Mouse (Mus musculus) liver, embryonic 11.5 days (tissue): Measurements from ENCODE around the gene Syn3. TPM values are rescaled to one million over a fixed set of nuclear protein-coding genes. Genes with fewer than 3 reads are reported as not detected.

Experiments
- ATAC-seq: fragments of 200-750 bp; cut with Nextera tagmentation; replicated peaks from 2 replicates; pipeline ENCODE4 v1.8.0; 2017; ENCODE audit warnings: moderate number of reproducible peaks, mild to moderate bottlenecking, moderate TSS enrichment, moderate library complexity; ENCODE audit not compliant: low FRiP score
- DNase-seq: peaks from one replicate; pipeline ENCODE4 v3.0.0-alpha.2; 2017; ENCODE audit warnings: low spot score
- H3K27ac ChIP-seq: fragments of 300-500 bp; sonication (generic); 2 replicates; pipeline ENCODE4 v1.5.1; 2014; ENCODE audit warnings: mild to moderate bottlenecking, low read depth, low read length, control low read depth
- H3K27me3 ChIP-seq: fragments of 300-500 bp; sonication (generic); replicated peaks from 2 replicates; pipeline ENCODE4 v1.6.1; 2014; ENCODE audit warnings: low read length, mixed read lengths; ENCODE audit not compliant: control insufficient read depth, insufficient read depth
- H3K36me3 ChIP-seq: fragments of 300-500 bp; sonication (generic); 2 replicates; pipeline ENCODE4 v1.6.1; 2014; ENCODE audit warnings: mild to moderate bottlenecking, low read length, moderate library complexity, mixed read lengths; ENCODE audit not compliant: control insufficient read depth, insufficient read depth
- H3K4me1 ChIP-seq: fragments of 300-500 bp; sonication (generic); replicated peaks from 2 replicates; pipeline ENCODE4 v1.6.1; 2014; ENCODE audit warnings: low read length, mixed read lengths; ENCODE audit not compliant: control insufficient read depth, insufficient read depth
- H3K4me2 ChIP-seq: fragments of 300-500 bp; sonication (generic); 2 replicates; pipeline ENCODE4 v1.6.1; 2014; ENCODE audit warnings: mild to moderate bottlenecking, control low read depth, moderate library complexity
- H3K4me3 ChIP-seq: fragments of 300-500 bp; sonication (generic); 2 replicates; pipeline ENCODE4 v1.5.1; 2014; ENCODE audit warnings: low read depth, low read length, control low read depth
- H3K9ac ChIP-seq: fragments of 300-500 bp; sonication (generic); 2 replicates; pipeline ENCODE4 v1.6.1; 2014; ENCODE audit warnings: low read depth, low read length, control low read depth
- H3K9me3 ChIP-seq: fragments of 300-500 bp; sonication (generic); 2 replicates; pipeline ENCODE4 v1.6.1; 2016; ENCODE audit warnings: low read length, inconsistent platforms, mixed read lengths; ENCODE audit not compliant: control insufficient read depth
- WGBS: fragments of 180-500 bp; shearing (Covaris S2); extraction: QIAGEN DNeasy Blood & Tissue Kit; methylation state at CpG from one replicate; pipeline ENCODE4 v1.1.7; 2014; 5-methylcytosine and 5-hydroxymethylcytosine counted together
- polyA plus RNA-seq: library from polyadenylated mRNA; unstranded; fragments of >200 nt; fragmentation: Nextera tagmentation; extraction: Ambion mirVana; gene quantifications from 2 replicates; pipeline ENCODE4 v1.2.1, GENCODE M21; 2014

Syn3 gene
- polyA plus RNA-seq, 1 experiment from 2014 or later = 0.58 TPM

DNA sequence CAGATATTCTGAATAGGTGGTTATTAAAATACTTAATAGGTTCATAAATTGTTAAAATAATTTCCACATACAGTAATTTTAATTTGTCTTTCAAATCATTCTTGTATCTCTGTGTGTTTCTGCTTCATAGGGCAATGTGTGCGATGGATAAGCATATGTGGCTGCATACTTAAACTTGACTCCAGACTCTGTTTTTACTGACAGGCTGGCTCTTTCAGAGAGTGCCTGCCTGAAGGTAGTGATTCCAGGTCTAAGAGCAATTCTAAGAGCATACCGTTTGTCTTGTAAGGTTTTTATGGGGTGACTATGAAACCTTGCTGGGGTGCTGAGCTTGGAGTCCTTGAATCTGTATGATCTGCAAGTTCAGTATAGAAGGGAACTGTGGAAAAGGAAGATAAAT, 472.8 kb downstream of the Syn3 start:
- ATAC-seq (no peak), DNase-seq (no peak)
- no peaks in the 10 kb centered on the region for H3K9me3 ChIP-seq
- H3K27me3 ChIP-seq = no peaks in the 10 kb centered on the region
- peaks cover 12% of the 10 kb centered on the region for H3K4me1 ChIP-seq
- peak overlapping the region; percentile 84 for H3K27ac ChIP-seq
- H3K4me2 ChIP-seq = peak overlapping the region; percentile 50
- 0 out of 2 replicates have a peak overlapping the region, but pooled peaks have one; percentile 12 for H3K4me3 ChIP-seq
- 65% methylated on average over 2 of the region's 2 CpGs for WGBS
- no peak overlapping the region for H3K9ac ChIP-seq
- peaks cover 13% of the 10 kb centered on the region; the same call in 1 of the 2 replicates for H3K36me3 ChIP-seq

- Histone ChIP-seq H3K9ac (peak overlapping the region; percentile 93), H3K4me2 (peak overlapping the region; percentile 66), H3K27ac (peak overlapping the region; percentile 89), H3K27me3 (no peaks in the 10 kb centered on the region), H3K9me3 (no peaks in the 10 kb centered on the region), H3K4me1 (peaks cover 12% of the 10 kb centered on the region), H3K36me3 (0 out of 2 replicates have a peak, but pooled peaks cover 5% of the 10 kb centered on the region), H3K4me3 (peak overlapping the region; percentile 90)
- DNase-seq = no peak
- ATAC-seq = no peak
Observed at GRCm38 (mm10) chr10:86023149-86023548, 475.5 kb downstream of the Syn3 start.

- Histone ChIP-seq H3K9me3 (no peaks in the 10 kb centered on the region), H3K27ac (peak overlapping the region; percentile 89), H3K9ac (peak overlapping the region; percentile 93), H3K4me3 (peak overlapping the region; percentile 90), H3K4me1 (peaks cover 12% of the 10 kb centered on the region), H3K4me2 (peak overlapping the region; percentile 66), H3K27me3 (no peaks in the 10 kb centered on the region), H3K36me3 (0 out of 2 replicates have a peak, but pooled peaks cover 5% of the 10 kb centered on the region)
- DNase-seq = no peak
- ATAC-seq = 0 out of 2 replicates have a peak, but pooled peaks have one; percentile 22
- 4% methylated on average over 6 of the region's 6 CpGs for WGBS
Observed at GRCm38 (mm10) chr10:86022474-86022816, 476.3 kb downstream of the Syn3 start.

GRCm38 (mm10) chr10:86021749-86022473, 476.8 kb downstream of the Syn3 start, which contains the start of gene Fbxo7:
Fbxo7 (plus strand) TSS chr10:86021972.
- no peaks in the 10 kb centered on the region for H3K27me3 ChIP-seq
- under 1% methylated on average over 82 of the region's 82 CpGs for WGBS
- peak within 1 kb of the TSS; percentile 90 for H3K4me3 ChIP-seq
- 0 out of 2 replicates have a peak, but pooled peaks cover 5% of the 10 kb centered on the region for H3K36me3 ChIP-seq
- ATAC-seq (peak; percentile 87), DNase-seq (peak; percentile 89)
- peak within 1 kb of the TSS; percentile 89 for H3K27ac ChIP-seq
- H3K4me1 ChIP-seq = peaks cover 12% of the 10 kb centered on the region
- peak within 1 kb of the TSS; percentile 66 for H3K4me2 ChIP-seq
- H3K9ac ChIP-seq = peak within 1 kb of the TSS; percentile 93
- H3K9me3 ChIP-seq = no peaks in the 10 kb centered on the region

DNA sequence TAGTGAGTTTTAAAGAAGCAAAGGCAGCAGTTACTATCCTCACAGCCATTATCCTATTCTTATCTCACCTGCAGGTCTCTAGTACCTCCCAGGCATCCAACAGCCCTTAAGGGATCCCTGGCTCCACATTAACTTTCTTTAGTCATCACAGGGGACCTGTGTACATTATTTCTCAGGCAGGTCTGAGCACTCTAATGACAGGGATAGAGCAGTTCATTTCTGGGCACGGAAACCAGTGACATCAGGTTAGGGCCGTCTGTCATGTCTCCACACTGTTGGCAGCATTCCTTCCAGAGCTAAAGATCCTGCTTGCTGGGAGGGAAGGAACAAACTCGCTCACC, 477.3 kb downstream of the Syn3 start:
- DNase-seq (no peak), ATAC-seq (peak; percentile 27)
- 0% methylated on average over 3 of the region's 3 CpGs for WGBS
- Histone ChIP-seq H3K4me1 (peaks cover 12% of the 10 kb centered on the region), H3K27ac (0 out of 2 replicates have a peak overlapping the region, but pooled peaks have one; percentile 89), H3K4me3 (peak overlapping the region; percentile 90), H3K9ac (peak overlapping the region; percentile 93), H3K4me2 (peak overlapping the region; percentile 58), H3K36me3 (0 out of 2 replicates have a peak, but pooled peaks cover 5% of the 10 kb centered on the region), H3K9me3 (no peaks in the 10 kb centered on the region), H3K27me3 (no peaks in the 10 kb centered on the region)

DNA sequence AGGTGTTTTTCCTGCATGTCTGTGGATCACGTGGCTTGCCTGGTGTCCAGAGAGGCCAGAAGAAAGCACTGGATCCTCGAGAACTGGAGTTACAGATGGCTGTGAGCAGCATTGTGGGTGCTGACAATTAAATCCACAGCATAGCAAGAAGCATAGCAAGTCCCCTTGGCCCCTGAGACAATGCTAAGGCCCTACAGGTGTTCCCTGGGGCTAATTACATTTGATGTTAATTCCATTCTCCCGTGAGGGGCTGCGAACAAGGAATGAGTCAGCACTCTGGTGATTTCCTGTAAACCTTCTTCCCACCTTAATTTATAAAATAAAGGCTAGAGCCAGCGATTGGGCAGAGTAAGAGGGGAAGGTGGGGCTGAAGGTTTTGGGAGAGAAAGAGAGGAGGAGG, 479.9 kb downstream of the Syn3 start:
- DNase-seq = no peak
- H3K36me3 ChIP-seq = no peaks in the 10 kb centered on the region
- no peak overlapping the region for H3K4me3 ChIP-seq
- H3K4me2 ChIP-seq = no peak overlapping the region
- no peaks in the 10 kb centered on the region; the same call in 1 of the 2 replicates for H3K4me1 ChIP-seq
- no peak overlapping the region for H3K27ac ChIP-seq
- no peaks in the 10 kb centered on the region for H3K27me3 ChIP-seq
- WGBS = 33% methylated on average over 5 of the region's 5 CpGs
- no peak for ATAC-seq
- no peak overlapping the region for H3K9ac ChIP-seq
- no peaks in the 10 kb centered on the region for H3K9me3 ChIP-seq

DNA sequence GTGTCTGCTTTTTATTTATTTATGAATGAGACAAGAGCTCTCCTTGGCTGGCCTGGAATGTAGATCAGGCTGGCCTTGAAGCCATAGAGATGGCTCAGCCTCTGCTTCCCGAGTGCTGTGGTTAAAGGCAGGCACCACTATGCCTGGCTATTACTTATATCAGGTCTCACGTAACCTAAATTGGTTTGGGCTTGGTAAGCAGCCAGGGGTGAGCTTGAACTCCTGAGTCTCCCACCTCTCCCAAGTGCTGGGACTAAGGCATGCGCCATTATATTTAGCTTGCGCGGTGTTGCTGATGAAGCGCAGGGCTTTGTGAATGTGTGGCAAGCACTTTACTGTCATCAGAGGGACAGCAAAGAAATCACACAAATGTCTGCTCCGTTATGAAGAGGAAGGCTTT, 480.9 kb downstream of the Syn3 start:
- Histone ChIP-seq H3K9ac (no peak overlapping the region), H3K4me3 (no peak overlapping the region), H3K27ac (no peak overlapping the region), H3K9me3 (no peaks in the 10 kb centered on the region), H3K4me1 (no peaks in the 10 kb centered on the region; the same call in 1 of the 2 replicates), H3K4me2 (no peak overlapping the region), H3K36me3 (no peaks in the 10 kb centered on the region), H3K27me3 (no peaks in the 10 kb centered on the region)
- 85% methylated on average over 7 of the region's 7 CpGs for WGBS
- DNase-seq = no peak
- ATAC-seq = no peak

- ATAC-seq (no peak), DNase-seq (no peak)
- Histone ChIP-seq H3K4me1 (no peaks in the 10 kb centered on the region), H3K4me3 (no peak within 1 kb of the TSS), H3K27me3 (no peaks in the 10 kb centered on the region), H3K9me3 (no peaks in the 10 kb centered on the region), H3K36me3 (no peaks in the 10 kb centered on the region), H3K4me2 (no peak within 1 kb of the TSS), H3K27ac (no peak within 1 kb of the TSS), H3K9ac (no peak within 1 kb of the TSS)
- WGBS = 84% methylated on average over 2 of the region's 2 CpGs
Observed at GRCm38 (mm10) chr10:86011781-86012180, 486.9 kb downstream of the Syn3 start, which contains the start of gene Bpifc. Bpifc (minus strand) TSS chr10:86011895.

- Histone ChIP-seq H3K36me3 (no peaks in the 10 kb centered on the region), H3K27me3 (no peaks in the 10 kb centered on the region), H3K9ac (no peak overlapping the region), H3K4me1 (no peaks in the 10 kb centered on the region), H3K27ac (no peak overlapping the region), H3K4me3 (no peak overlapping the region), H3K9me3 (no peaks in the 10 kb centered on the region), H3K4me2 (no peak overlapping the region)
- WGBS = 46% methylated on average over 2 of the region's 2 CpGs
- DNase-seq (no peak), ATAC-seq (no peak)
Observed at GRCm38 (mm10) chr10:86011172-86011571, 487.5 kb downstream of the Syn3 start.
